Mouse (Mus musculus) small intestine, adult 2 months (tissue): ENCODE results near the gene Gm45140.

ENCODE experiments used
- CTCF ChIP-seq: fragments of 200-500 bp; IDR thresholded peaks from 2 replicates; pipeline ENCODE4 v1.5.1; 2012; ENCODE audit warnings: low read depth, mild to moderate bottlenecking, control low read depth, inconsistent platforms, low read length, moderate library complexity, mixed read lengths; ENCODE audit not compliant: insufficient replicate concordance, insufficient read length; ENCODE audit errors: extremely low read depth
- POLR2A ChIP-seq: fragments of 200-500 bp; IDR thresholded peaks from 2 replicates; pipeline ENCODE4 v1.6.1; 2012; ENCODE audit warnings: low read depth, mild to moderate bottlenecking, control low read depth, inconsistent platforms, low read length, moderate library complexity

- TF ChIP-seq POLR2A (no peak), CTCF (no peak)
These were observed 39.5 kb upstream of the Gm45140 start for GRCm38 (mm10) chr6:87875083-87875482.
